Mouse (Mus musculus) olfactory bulb, adult 2 months (tissue): Measurements from ENCODE around the gene Mast4. TPM values are rescaled to one million over a fixed set of nuclear protein-coding genes. Genes with fewer than 3 reads are reported as not detected.

Source experiments
- H3K27ac ChIP-seq: fragments of 200-500 bp; 2 replicates; pipeline ENCODE4 v1.5.1; 2012; ENCODE audit warnings: low read depth, low read length; ENCODE audit not compliant: insufficient read depth
- H3K4me1 ChIP-seq: fragments of 200-500 bp; 2 replicates; pipeline ENCODE4 v1.6.1; 2012; ENCODE audit warnings: low read length; ENCODE audit not compliant: control insufficient read depth, insufficient read depth
- H3K4me3 ChIP-seq: fragments of 200-500 bp; 2 replicates; pipeline ENCODE4 v1.5.1; 2012; ENCODE audit warnings: mild to moderate bottlenecking, low read depth, low read length, moderate library complexity; ENCODE audit not compliant: insufficient read depth
- CTCF ChIP-seq: fragments of 200-500 bp; IDR thresholded peaks from 2 replicates; pipeline ENCODE4 v1.5.1; 2012; ENCODE audit warnings: low read depth, mild to moderate bottlenecking, low read length, moderate library complexity; ENCODE audit not compliant: insufficient read depth
- POLR2A ChIP-seq: fragments of 200-500 bp; IDR thresholded peaks from 2 replicates; pipeline ENCODE4 v1.6.1; 2012; ENCODE audit warnings: mild to moderate bottlenecking, low read depth, low read length, moderate library complexity; ENCODE audit not compliant: insufficient read depth
- WGBS: fragments of 180-500 bp; shearing (Covaris S2); methylation state at CpG from one replicate; pipeline ENCODE4 v1.1.7; 2018; 5-methylcytosine and 5-hydroxymethylcytosine counted together
- polyA plus RNA-seq: library from polyadenylated mRNA; stranded (reverse); fragments of >200 nt; gene quantifications from 2 replicates; pipeline ENCODE4 v1.2.4, GENCODE M21; 2012; ENCODE audit warnings: low replicate concordance; ENCODE audit not compliant: missing spikeins, insufficient read depth, insufficient read length

Gene Mast4
- polyA plus RNA-seq, 1 experiment = not detected

- H3K27ac ChIP-seq = no peak overlapping the region
- WGBS = 91% methylated on average over 5 of the region's 5 CpGs
- no peaks in the 10 kb centered on the region for H3K4me1 ChIP-seq
- H3K4me3 ChIP-seq = no peak overlapping the region
- TF ChIP-seq CTCF (no peak), POLR2A (no peak)
Measured at GRCm38 (mm10) chr13:102856821-102857538, 477.3 kb downstream of the Mast4 start.

- WGBS = 92% methylated on average over 5 of the region's 5 CpGs
- no peak for TF ChIP-seq POLR2A
- TF ChIP-seq CTCF = no peak
Measured at GRCm38 (mm10) chr13:102852865-102853264, 481.4 kb downstream of the Mast4 start.

DNA sequence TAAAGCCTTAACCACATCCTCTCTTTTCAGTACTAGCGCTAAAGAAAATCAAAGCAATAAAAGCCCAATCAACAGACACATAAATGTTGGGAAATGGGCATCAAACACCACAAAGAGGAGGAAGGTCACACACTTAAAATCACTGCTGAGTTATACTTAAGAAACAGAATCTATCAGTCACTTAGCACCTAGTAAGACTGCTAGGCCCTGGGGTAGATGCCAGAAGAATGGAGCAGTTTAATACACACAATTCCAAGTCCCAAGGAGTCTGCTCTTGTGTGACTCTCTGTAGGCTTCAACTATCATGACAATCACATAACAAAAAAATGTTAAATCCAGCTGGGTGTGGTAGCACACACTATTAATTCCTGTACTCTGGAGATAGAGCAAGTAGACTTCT lies 483.0 kb downstream of the Mast4 start:
- H3K4me3 ChIP-seq = no peak overlapping the region
- TF ChIP-seq CTCF (no peak), POLR2A (no peak)
- 94% methylated on average over 1 of the region's 1 CpGs for WGBS
- H3K4me1 ChIP-seq = no peaks in the 10 kb centered on the region
- H3K27ac ChIP-seq = no peak overlapping the region

More at GRCm38 (mm10) chr13:102852865-102853264, 481.4 kb downstream of the Mast4 start:
- Histone ChIP-seq H3K4me3 (no peak overlapping the region), H3K4me1 (no peaks in the 10 kb centered on the region), H3K27ac (no peak overlapping the region)

- H3K4me1 ChIP-seq = no peaks in the 10 kb centered on the region
- TF ChIP-seq CTCF (no peak), POLR2A (no peak)
- 96% methylated on average over 2 of the region's 2 CpGs for WGBS
- H3K4me3 ChIP-seq = no peak overlapping the region
- H3K27ac ChIP-seq = no peak overlapping the region
Measured at GRCm38 (mm10) chr13:102850594-102850993, 483.7 kb downstream of the Mast4 start.

DNA sequence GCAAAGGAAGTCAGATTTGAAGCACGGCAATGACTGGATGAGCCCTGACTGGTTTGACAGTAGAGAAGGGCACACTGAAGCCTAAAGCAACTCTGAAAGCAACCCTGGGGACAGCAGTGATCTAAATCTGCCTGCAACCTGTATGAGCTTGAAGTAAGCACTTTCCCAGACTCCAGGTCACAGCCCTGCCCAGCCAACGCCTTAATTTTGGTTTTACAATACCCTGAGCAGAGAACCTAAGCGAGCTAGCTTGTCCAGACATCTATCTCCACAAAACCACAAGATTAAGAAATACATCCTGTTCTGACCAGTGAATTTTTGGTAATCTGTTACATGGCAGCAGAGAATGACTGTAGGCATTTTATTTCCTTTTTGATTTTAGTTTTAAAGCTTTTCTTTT lies 485.2 kb downstream of the Mast4 start:
- WGBS = 83% methylated on average over 3 of the region's 3 CpGs
- TF ChIP-seq CTCF (no peak), POLR2A (no peak)
- H3K4me3 ChIP-seq = no peak overlapping the region
- H3K27ac ChIP-seq = no peak overlapping the region
- H3K4me1 ChIP-seq = no peaks in the 10 kb centered on the region

DNA sequence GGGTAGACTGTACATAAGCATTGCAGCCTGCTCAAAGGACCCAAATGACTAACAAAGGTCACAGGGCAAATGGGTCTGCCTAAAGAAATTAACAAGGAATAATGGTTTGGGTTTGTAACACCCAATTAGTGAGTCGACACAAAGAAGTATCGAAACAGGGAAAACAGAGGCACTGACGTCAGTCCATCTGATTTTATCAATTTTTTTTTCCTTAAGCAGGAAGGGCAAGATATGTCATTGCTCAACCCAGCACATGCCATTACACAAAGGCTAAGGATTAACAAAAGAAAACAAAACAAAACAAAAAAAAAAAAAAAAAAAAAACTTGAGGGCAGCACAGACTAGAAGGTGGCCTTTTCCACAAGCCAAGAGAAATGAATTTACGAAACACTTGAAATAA lies 487.8 kb downstream of the Mast4 start:
- WGBS = 83% methylated on average over 4 of the region's 4 CpGs
- Histone ChIP-seq H3K4me3 (no peak overlapping the region), H3K27ac (no peak overlapping the region), H3K4me1 (peaks cover 6% of the 10 kb centered on the region)
- TF ChIP-seq CTCF = no peak

DNA sequence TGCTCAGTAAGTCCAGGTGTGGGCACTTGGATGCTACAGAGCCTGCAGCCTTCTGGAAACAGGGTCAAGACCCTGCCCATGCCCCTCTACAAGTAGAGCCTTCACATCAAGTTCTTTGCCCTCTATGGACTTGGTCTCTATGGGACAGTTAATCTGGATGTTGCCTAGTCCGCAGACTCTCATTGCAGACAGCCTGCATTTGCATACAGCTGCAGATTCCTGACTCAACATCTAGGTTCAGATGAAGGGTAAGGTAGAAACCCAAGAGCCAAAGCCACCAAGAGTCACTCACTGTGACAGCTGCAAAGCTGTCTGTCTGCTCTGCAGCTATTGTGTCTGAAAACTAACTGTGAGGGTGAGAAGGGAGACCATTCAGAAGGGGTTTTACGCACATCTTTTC lies 491.6 kb downstream of the Mast4 start:
- TF ChIP-seq CTCF (no peak), POLR2A (no peak)
- no peak overlapping the region for H3K27ac ChIP-seq
- H3K4me1 ChIP-seq = peaks cover 6% of the 10 kb centered on the region
- WGBS = 77% methylated on average over 2 of the region's 2 CpGs
- no peak overlapping the region for H3K4me3 ChIP-seq

DNA sequence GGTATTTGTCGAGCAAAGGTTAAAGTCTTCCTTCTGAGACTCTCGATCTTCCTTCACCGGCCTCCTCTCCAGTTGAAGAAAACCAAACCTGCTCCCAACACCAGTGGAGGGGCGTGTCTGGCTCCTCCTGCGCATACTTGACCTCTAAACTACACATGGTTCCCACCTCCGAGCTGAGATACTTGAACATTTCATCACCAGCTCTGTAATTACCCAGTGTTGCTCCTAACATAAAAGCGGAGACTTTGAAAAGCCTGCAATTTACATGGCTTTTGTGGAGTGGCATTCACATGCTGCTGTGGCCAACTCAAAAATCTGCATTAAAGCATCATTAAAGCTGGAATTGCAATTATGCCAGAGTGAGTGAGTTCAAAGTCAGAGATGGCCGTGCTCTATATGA lies 492.1 kb downstream of the Mast4 start:
- WGBS = 41% methylated on average over 8 of the region's 8 CpGs
- H3K4me3 ChIP-seq = no peak overlapping the region
- no peak overlapping the region for H3K27ac ChIP-seq
- H3K4me1 ChIP-seq = peaks cover 8% of the 10 kb centered on the region
- TF ChIP-seq CTCF (no peak), POLR2A (no peak)

DNA sequence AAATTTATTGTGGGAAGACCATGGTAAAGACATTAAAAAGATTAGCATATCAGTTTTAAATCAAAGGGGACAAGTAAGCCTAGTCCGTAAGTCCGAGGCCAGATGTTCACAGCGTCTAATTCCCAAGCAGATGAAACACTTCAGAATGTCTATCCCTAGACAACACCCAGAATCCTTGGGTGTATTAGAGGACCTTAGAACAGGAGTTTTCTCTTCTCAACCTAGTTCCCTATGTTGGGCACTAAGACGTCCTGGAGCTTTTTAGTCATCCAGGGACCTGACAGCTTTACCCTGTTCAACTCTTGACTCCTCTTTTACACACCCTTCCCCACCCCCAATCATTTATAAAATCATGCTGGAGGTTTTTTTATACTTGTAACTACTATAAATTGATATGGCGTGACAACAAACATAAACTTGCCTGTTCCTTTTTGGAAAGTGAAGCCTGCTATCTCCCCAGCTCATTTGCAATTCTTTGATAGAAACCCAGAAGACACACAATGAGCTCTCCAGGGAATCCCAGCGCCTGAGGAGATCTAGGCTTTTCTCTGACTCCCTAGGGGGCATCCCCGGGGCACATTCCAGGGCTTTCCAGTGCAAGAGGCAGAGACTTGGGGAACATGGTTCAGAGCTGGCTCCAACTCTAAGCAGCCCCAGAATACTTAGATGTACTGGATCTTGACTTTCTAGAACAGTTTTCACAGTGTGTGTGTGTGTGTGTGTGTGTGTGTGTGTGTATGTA lies 494.4 kb downstream of the Mast4 start:
- no peak overlapping the region for H3K4me3 ChIP-seq
- 64% methylated on average over 7 of the region's 7 CpGs for WGBS
- no peak for TF ChIP-seq POLR2A
- no peak overlapping the region for H3K27ac ChIP-seq
- peaks cover 13% of the 10 kb centered on the region for H3K4me1 ChIP-seq
